Mouse (Mus musculus): ENCODE data around the gene Jak3.
"Not testable (repeated sequence)": the region's sequence is repeated elsewhere in the genome, so short reads cannot be mapped to it uniquely, and the experiment has no call there.

The Jak3 gene

GRCm38 (mm10) chr8:71686143-71686734 lies 10.1 kb downstream of the Jak3 start:
- no peak for DNase-seq (ENCODE audit: low spot score)

DNA sequence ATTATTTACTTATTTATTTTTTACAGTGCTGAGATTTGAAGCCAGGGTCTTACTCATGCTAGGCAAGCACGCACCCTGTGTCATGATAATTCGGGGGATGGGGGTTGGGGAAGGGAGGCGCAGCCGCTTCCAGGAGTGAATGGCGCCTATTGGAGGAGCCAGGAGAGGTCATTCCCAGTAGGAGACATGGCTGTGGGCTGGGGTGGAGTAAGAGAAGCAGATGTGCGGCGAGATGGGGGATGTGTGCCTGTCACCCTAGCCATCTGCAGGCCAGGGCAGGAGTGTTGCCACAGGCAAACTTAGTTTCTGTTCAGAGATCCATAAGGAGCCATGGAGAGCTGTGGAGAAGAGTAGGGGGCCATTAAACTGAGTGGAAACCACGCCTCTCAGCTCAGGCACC lies 11.5 kb downstream of the Jak3 start:
- no peak for DNase-seq (ENCODE audit: low spot score)

GRCm38 (mm10) chr8:71689028-71689427 lies 12.9 kb downstream of the Jak3 start, which contains the start of gene Insl3:
Gene Insl3 (plus strand): TSS chr8:71689214.
- no peak for DNase-seq (ENCODE audit: low spot score)

DNA sequence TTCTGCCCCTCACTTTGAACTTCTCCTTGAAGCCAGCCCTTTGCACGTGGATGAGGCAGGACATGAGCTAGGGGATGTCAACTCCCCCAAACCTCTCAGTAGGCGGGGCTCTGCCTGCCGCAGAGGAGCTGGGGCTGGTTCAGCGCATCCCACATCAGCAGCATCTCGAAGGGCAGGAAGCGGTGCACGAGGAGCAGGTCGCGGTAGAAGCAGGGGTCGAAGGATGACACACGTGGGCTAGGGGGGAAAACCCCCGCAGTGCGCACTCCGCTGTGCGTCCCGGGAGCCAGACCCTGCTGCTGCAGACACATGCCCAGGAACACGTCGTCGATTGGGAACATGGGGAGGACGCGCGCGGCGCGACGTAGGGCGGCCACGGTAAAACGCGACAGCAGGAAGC lies 16.4 kb downstream of the Jak3 start:
- no peak for DNase-seq (ENCODE audit: low spot score)

- DNase-seq (ENCODE audit: low spot score), result no peak
Observed at GRCm38 (mm10) chr8:71693166-71694041, 17.3 kb downstream of the Jak3 start.

- not testable (repeated sequence) for DNase-seq (ENCODE audit: low spot score)
Observed at GRCm38 (mm10) chr8:71695456-71695855, 19.4 kb downstream of the Jak3 start.

GRCm38 (mm10) chr8:71700493-71701269 lies 24.6 kb downstream of the Jak3 start:
- no peak for DNase-seq (ENCODE audit: low spot score)

GRCm38 (mm10) chr8:71701414-71702086 lies 25.5 kb downstream of the Jak3 start, which contains the start of gene B3gnt3:
Gene B3gnt3 (minus strand): TSS chr8:71701789.
- DNase-seq (ENCODE audit: low spot score), result no peak

GRCm38 (mm10) chr8:71702087-71702432 lies 26.0 kb downstream of the Jak3 start:
- DNase-seq (ENCODE audit: low spot score), result no peak

DNA sequence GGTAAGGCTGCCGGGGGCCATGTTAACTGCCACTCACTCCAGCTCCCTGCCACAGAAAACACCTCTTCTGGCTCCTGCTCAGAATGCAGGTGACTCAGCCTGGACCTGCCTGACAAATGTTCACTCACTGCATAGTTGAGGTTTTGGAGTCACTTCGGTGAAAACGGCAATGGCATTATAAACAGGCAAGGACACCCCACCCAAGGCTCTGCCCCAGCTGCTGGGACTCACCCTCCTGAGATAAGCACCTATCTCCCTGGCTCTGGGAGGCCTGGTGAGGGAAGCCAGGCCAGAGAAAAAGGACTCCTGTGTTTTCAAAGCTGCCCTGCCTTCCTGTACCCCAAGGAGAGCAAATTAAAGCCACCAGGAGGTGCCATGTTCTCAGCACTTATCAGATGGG lies 26.8 kb downstream of the Jak3 start:
- no peak for DNase-seq (ENCODE audit: low spot score)

DNA sequence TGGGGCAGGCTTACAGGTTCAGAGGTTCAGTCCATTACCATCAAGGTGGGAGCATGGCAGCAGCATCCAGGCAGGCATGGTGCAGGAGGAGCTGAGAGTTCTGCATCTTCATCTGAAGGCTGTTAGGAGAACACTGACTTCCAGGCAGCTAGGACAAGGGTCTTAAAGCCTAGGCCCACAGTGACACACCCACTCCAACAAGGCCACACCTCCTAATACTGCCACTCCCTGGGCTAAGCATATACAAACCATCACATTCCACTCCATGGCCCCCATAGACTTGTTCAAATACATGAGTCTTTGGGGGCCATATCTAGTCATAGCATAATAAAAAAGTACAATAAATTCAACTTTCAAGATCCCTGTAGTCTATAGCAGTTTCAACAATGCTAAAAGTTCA lies 27.3 kb downstream of the Jak3 start:
- DNase-seq (ENCODE audit: low spot score), result not testable (repeated sequence)

- no peak for DNase-seq (ENCODE audit: low spot score)
Observed at GRCm38 (mm10) chr8:71707874-71708273, 31.8 kb downstream of the Jak3 start.

DNA sequence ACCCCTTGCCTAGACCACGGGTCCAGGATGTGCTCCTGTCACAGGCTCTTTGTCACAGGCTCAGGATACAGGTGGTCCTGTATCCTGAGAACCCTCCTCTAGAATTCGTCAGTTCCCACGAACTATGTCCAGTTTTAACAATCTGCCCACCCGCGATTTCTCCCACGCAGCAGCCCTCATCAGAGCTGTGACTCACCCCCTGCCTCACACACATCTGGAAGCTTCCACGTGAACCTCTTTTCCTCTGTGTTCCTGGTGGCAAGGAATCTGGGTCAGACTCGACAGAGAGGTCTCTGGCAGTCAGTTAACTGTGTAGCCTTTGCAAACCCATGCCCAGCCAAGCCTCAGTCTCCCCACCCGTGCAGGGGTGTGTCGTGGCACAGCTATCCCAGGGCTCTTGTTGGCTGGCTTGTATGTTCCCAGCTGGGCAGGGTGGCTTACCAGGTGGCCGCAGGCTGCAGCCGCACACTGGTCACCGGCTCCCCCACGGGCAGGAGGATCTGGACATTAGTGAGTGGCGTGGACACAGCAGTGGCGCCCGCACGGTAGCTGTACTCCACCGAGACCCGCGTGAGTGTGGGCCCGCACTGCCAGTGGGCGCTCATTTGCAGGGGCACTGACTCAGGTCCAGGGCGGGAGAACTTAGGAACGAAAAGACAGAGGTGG lies 33.2 kb downstream of the Jak3 start:
- DNase-seq (ENCODE audit: low spot score), result no peak

DNA sequence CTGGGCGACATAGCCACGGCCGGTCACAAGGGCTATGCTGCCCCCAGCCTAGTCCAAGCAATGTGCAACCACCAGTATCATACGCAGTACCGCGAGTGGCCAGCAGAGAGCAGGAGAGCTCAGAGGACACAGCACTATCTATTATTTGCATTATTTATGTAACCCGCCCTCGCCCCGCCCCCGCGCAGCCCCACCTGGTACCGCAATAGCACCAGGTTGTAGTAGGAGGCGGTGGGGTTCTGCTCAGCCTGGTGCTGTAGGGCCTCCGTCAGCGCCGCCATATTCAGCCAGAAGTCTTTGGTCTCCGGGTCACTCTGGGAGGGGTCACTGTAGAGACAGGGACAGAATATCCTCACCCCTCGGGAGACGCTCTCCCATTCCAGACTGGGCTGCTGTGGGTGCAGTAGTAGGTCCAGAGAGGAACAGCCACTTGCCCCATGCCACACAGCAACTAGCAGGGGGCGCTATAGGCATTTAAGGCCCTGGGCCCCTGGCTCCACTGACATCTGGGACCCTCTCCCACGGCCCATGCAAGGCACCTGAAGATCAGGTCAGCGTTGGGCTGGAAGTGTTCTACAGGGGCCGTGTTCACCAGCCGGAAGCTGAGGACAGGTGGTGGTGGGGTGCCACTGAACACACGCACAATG lies 33.8 kb downstream of the Jak3 start:
- DNase-seq (ENCODE audit: low spot score), result peak; percentile 60

- DNase-seq (ENCODE audit: low spot score), result no peak
Observed at GRCm38 (mm10) chr8:71711574-71711973, 35.5 kb downstream of the Jak3 start.

DNA sequence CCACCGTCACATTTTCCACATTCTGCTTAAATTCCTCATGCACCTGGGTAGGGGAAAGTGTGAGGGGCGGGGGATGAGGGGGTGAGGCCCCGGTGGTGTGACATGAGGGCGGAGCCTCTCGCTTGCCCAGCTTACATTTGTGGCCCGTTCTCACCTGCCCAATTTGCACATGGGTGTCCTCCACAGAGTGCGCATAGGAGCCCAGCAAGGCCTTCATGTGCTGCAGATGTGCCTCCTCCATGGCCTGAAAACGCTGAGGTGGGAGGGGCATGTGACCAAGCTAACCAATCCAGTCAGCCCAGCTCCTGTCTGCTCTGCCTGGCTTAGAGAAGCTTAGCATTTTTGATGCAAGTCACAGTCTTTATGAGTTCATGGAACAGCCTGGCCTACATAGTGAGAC lies 39.4 kb downstream of the Jak3 start:
- DNase-seq (ENCODE audit: low spot score), result no peak

- no peak for DNase-seq (ENCODE audit: low spot score)
Observed at GRCm38 (mm10) chr8:71716561-71717053, 40.5 kb downstream of the Jak3 start.

DNA sequence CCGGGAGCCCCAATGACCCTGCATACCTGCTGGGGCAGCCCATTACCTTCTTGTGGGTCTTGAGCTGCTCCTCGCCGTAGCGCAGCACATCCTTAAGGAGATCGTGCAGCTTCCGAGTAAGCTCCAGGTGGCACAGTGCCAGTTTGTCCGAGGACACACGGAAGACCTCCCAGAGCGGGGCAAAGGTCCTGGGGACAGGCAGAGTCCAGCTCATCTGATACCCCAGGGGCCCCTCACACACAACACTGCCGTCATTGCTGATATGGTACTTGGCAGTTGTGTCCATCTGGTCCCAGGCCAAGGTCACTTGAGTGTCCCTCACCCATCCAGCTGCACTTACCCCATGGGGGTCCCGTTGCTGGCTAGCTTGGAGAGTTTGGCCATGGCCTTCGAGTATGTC lies 41.0 kb downstream of the Jak3 start:
- no peak for DNase-seq (ENCODE audit: low spot score)

DNA sequence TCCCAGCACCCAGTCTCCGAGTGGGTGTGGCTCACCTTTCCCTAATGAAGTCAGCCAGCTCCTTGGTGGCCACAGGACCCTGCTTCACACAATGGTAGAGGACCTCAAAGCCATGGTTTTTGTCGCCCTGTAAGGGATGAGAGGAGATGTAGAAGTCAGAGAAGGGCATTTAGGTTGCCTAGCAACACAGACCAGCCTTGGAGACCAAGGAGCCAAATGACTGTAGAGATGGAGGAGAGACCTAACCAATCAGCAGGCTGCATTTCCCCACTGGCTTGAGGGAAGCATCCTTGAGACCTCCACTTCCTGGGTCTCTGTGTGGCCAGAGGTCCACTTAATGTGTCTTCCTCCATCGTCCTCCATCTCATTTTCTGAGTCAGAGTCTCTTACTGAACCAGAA lies 42.2 kb downstream of the Jak3 start:
- no peak for DNase-seq (ENCODE audit: low spot score)

DNA sequence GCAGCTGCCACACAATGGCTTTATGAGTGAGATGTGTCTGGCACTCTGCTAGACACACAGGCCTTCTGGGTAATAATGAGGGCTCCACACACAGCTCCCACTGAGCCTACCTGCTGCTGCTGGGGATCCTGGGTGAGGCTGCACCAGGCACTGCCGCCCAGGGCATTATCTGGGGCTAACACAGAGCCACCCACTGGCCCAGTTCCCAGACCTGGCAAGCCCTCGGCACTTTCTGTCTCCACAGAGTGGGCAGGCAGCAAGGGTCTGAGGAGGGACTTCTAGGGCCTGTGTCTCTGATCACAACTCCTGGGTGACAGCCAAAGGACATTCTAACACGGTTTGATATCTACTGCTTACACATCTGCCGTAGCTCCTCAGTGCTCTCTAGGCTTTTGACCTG lies 43.1 kb downstream of the Jak3 start:
- DNase-seq (ENCODE audit: low spot score), result no peak

- no peak for DNase-seq (ENCODE audit: low spot score)
Observed at GRCm38 (mm10) chr8:71719928-71720457, 43.9 kb downstream of the Jak3 start.
